Mouse (Mus musculus) ES-E14 (cell line): ENCODE measurements around the gene Fam189a1. TPM values are rescaled to one million over a fixed set of nuclear protein-coding genes. Genes with fewer than 3 reads are reported as not detected.

Experiments used
- DNase-seq: peaks from one replicate; pipeline ENCODE4 v3.0.0-alpha.2; 2013; ENCODE audit warnings: low read depth, low spot score
- H3K27ac ChIP-seq: 2 replicates; pipeline ENCODE4 v1.5.1; 2012; ENCODE audit warnings: low read depth, mild to moderate bottlenecking, low read length, moderate library complexity, mixed read lengths; ENCODE audit not compliant: poor library complexity, insufficient read depth, severe bottlenecking
- H3K36me3 ChIP-seq: 2 replicates; pipeline ENCODE4 v1.6.1; 2012; ENCODE audit warnings: mild to moderate bottlenecking, low read length, moderate library complexity, mixed read lengths; ENCODE audit not compliant: control insufficient read depth, poor library complexity, insufficient read depth, severe bottlenecking
- H3K4me1 ChIP-seq, 2 experiments: fragments of 150-350 bp in 1 of 2; sonication (generic) in 1 of 2; 2 replicates each; pipeline ENCODE4 v1.6.1; 2012; ENCODE audit warnings: low read length in 2 of 2, mild to moderate bottlenecking in 1 of 2, mixed read lengths in 1 of 2; ENCODE audit not compliant: control insufficient read depth in 2 of 2, insufficient read depth in 2 of 2, poor library complexity in 1 of 2
- H3K4me3 ChIP-seq, 2 experiments: fragments of 150-350 bp in 1 of 2; sonication (generic) in 1 of 2; 2 replicates each; pipeline ENCODE4 v1.5.1; 2012; ENCODE audit warnings: low read length in 2 of 2, low read depth in 1 of 2, mild to moderate bottlenecking in 1 of 2, mixed read lengths in 1 of 2; ENCODE audit not compliant: insufficient read depth in 1 of 2, poor library complexity in 1 of 2, severe bottlenecking in 1 of 2
- H3K9ac ChIP-seq: 2 replicates; pipeline ENCODE4 v1.6.1; 2012; ENCODE audit warnings: low read depth, mild to moderate bottlenecking, low read length, mixed read lengths; ENCODE audit not compliant: poor library complexity, insufficient read depth, severe bottlenecking
- H3K9me3 ChIP-seq: fragments of 150-350 bp; sonication (generic); 2 replicates; pipeline ENCODE4 v1.6.1; 2012; ENCODE audit warnings: low read depth, mild to moderate bottlenecking, low read length; ENCODE audit not compliant: control insufficient read depth, insufficient read depth
- CHD2 ChIP-seq: IDR thresholded peaks from 2 replicates; pipeline ENCODE4 v1.6.1; 2014; ENCODE audit warnings: mild to moderate bottlenecking, low read depth, low read length, inconsistent platforms
- HCFC1 ChIP-seq: IDR thresholded peaks from 2 replicates; pipeline ENCODE4 v1.6.1; 2012; ENCODE audit warnings: low read length, inconsistent platforms, borderline replicate concordance; ENCODE audit not compliant: insufficient read depth
- MAFK ChIP-seq: IDR thresholded peaks from 2 replicates; pipeline ENCODE4 v1.6.1; 2014; ENCODE audit warnings: mild to moderate bottlenecking, low read depth, low read length, inconsistent platforms; ENCODE audit not compliant: insufficient read depth
- ZC3H11A ChIP-seq: IDR thresholded peaks from 2 replicates; pipeline ENCODE4 v1.6.1; 2012; ENCODE audit warnings: low read depth, mild to moderate bottlenecking, inconsistent platforms, low read length, borderline replicate concordance
- ZNF384 ChIP-seq: IDR thresholded peaks from 2 replicates; pipeline ENCODE4 v1.6.1; 2012; ENCODE audit warnings: low read depth, low read length, inconsistent platforms
- in situ Hi-C, 2 experiments: fragments of 600-800 bp; cut with MboI; formaldehyde crosslinking; loops; one replicate each; pipeline ENCODE4 v1.15.1; 2025; ENCODE audit warnings: low sequenced_read_pairs in 2 of 2, inconsistent platforms in 1 of 2; ENCODE audit not compliant: unreplicated experiment in 2 of 2
- total RNA-seq: library from RNA; depleted of rRNA; stranded (reverse); fragments of 300-350 nt; gene quantifications from 2 replicates; pipeline ENCODE4 v1.2.3, GENCODE M21; 2012

Fam189a1 gene
- total RNA-seq, 1 experiment, result 0.67 TPM

DNA sequence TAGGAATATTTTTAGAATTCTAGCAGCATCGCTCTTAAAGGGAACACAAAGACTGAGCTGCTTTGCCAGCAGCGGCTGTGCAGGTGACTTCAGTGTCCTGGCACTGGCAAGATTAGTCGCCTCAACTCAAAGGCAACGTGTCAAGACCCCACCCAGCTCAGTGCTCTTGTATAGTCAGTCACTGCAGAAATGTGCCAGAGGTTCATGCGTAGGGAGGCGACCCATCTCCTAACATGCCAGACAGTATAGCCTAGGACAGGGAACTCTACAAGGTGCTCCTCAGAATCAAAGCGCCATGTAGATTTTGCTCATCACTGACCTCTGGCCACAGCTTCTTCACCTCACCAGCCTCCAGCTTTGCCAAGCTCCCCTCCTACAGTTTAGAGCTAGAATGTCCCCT, 4.8 kb downstream of the Fam189a1 start:
- in situ Hi-C loops, result no loop called here
- Histone ChIP-seq H3K9ac (no peak overlapping the region), H3K36me3 (no peaks in the 10 kb centered on the region), H3K4me3 (no peak overlapping the region), H3K9me3 (no peaks in the 10 kb centered on the region), H3K27ac (no peak overlapping the region), H3K4me1 (no peaks in the 10 kb centered on the region)
- no peak for DNase-seq
- TF ChIP-seq ZC3H11A (no peak), HCFC1 (no peak), MAFK (no peak), ZNF384 (no peak), CHD2 (no peak)

DNA sequence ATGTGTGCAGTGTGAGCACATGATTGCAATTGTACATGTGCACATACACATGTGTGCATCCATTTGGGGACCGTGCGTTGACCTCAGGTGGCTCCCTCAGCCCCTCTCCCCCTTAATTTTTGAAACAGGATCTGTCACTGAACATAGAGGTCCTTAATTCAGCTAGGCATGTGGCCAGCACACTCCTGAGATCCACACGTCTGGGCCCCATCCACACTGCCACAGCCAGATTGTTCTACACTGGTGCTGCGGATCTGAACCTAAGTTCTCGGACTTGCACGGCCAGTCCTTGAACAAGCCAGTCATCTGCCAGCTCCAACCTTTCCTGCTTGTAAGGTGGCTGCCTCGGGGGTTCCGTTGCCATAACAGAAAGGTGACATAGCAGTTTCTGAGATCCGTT, 7.3 kb downstream of the Fam189a1 start:
- no peaks in the 10 kb centered on the region for H3K9me3 ChIP-seq
- no peak overlapping the region for H3K27ac ChIP-seq
- no peak for DNase-seq
- TF ChIP-seq ZC3H11A (no peak), HCFC1 (no peak), CHD2 (no peak), ZNF384 (no peak), MAFK (no peak)
- no peaks in the 10 kb centered on the region for H3K36me3 ChIP-seq
- in situ Hi-C loops, result no loop called here
- no peak overlapping the region for H3K4me3 ChIP-seq
- H3K4me1 ChIP-seq, result no peaks in the 10 kb centered on the region
- H3K9ac ChIP-seq, result no peak overlapping the region

GRCm38 (mm10) chr7:65144881-65145280, 11.5 kb downstream of the Fam189a1 start:
- Histone ChIP-seq H3K4me3 (no peak overlapping the region), H3K4me1 (no peaks in the 10 kb centered on the region), H3K9ac (no peak overlapping the region), H3K27ac (no peak overlapping the region), H3K9me3 (no peaks in the 10 kb centered on the region), H3K36me3 (no peaks in the 10 kb centered on the region)
- in situ Hi-C loops, result no loop called here
- no peak for DNase-seq
- TF ChIP-seq MAFK, result no peak
- TF ChIP-seq ZC3H11A, result no peak
- no peak for TF ChIP-seq CHD2
- no peak for TF ChIP-seq HCFC1
- TF ChIP-seq ZNF384, result no peak

- Histone ChIP-seq H3K36me3 (no peaks in the 10 kb centered on the region), H3K27ac (no peak overlapping the region), H3K9ac (no peak overlapping the region), H3K4me3 (no peak overlapping the region), H3K9me3 (no peaks in the 10 kb centered on the region), H3K4me1 (no peaks in the 10 kb centered on the region)
- TF ChIP-seq HCFC1 (no peak), ZC3H11A (no peak), CHD2 (no peak), ZNF384 (no peak), MAFK (no peak)
- no peak for DNase-seq
- in situ Hi-C loops, result no loop called here
Observed at GRCm38 (mm10) chr7:65141907-65142698, 14.3 kb downstream of the Fam189a1 start.

GRCm38 (mm10) chr7:65140832-65141231, 15.5 kb downstream of the Fam189a1 start:
- in situ Hi-C loops, result no loop called here
- H3K4me1 ChIP-seq, result no peaks in the 10 kb centered on the region
- H3K9me3 ChIP-seq, result no peaks in the 10 kb centered on the region
- no peak overlapping the region for H3K9ac ChIP-seq
- TF ChIP-seq MAFK, result no peak
- no peak for TF ChIP-seq HCFC1
- TF ChIP-seq CHD2, result no peak
- no peak for TF ChIP-seq ZC3H11A
- no peak for TF ChIP-seq ZNF384
- H3K27ac ChIP-seq, result no peak overlapping the region
- no peak for DNase-seq
- no peaks in the 10 kb centered on the region for H3K36me3 ChIP-seq
- no peak overlapping the region for H3K4me3 ChIP-seq
